Mouse (Mus musculus) yolk sac, embryonic 10.5 days (tissue): Measurements from ENCODE around the gene Tsc1.
A peak's percentile ranks its signal among the peaks of the same experiment; 100 is the strongest.

Source experiments
- DNase-seq: peaks from one replicate; pipeline ENCODE4 v3.0.0-alpha.2; 2017; ENCODE audit warnings: low spot score

Tsc1 gene

DNA sequence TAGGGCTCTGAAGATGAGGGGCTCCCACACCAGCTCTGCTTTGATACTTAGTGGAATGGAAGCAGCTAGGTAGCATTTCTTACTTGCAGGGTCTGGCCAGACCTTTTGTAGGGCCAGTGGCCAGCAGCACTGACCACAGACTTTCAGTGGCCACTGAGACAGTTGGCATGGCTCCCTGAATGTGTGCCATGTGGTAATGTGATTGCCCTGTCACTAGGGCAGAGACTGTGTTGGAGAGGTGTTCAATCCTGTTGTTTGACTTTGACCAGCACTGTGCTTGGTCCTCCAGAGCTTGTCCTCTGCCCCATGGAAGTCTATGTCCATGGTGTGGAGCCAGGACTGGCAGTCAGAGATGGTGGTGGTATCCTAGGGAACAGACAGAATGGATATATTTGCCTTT, 9.5 kb downstream of the Tsc1 start:
- DNase-seq: no peak

DNA sequence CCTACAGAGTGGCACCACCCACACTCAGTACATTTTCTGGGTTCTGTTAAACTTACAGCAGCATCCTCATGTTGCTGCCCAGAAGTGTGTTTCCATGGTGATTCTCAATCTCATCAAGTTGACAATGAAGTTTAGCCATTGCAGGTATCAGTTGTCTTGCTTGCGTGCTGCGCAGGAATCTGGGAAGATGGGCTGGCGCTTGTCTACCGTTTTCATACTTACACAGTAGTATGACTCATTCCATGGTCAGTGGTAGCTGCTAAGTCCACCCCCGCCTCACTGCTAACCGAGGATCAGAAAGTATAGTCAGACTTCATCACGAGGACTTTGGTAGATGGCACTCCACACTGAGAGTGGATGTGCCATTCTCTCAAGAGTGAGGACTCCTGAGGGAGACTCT, 12.3 kb downstream of the Tsc1 start:
- no peak for DNase-seq

DNA sequence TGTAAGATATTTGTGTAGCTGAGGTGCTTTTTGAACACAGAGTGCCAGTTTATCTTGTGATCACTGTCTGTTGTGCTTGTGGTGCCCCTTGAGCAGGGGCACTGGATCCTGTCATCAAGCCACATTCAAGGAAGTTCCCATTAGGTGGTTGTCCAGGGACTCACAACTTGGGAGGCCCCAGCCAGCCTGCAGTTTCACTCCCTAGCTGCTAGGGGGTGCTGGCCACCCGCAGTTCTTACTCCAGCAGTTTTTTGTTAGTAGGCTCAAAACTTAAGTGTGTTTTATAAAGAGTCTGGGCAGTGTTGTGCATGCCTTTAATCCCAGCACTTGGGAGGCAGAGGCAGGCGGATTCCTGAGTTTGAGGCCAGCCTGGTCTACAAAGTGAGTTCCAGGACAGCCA, 13.3 kb downstream of the Tsc1 start:
- DNase-seq: no peak

DNA sequence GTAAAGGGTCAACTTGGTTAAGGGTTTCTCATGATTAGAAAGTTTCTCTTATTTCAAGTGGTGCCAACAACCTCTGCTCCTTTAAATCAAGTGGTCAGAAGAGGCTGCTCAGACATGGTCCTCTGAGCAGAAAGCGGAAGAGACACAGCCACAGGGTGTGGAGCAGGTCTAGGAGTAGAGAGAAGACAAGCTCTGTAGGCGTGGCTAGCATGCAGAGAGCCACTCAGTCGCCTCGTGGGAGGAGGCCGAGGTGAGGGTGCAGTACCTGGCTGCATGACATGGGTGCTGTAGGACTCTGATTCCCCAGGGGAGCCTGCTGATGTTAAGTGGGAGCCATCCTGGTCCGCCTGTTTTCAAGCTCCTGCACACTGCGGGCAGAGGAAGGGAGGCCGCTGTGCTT, 15.2 kb downstream of the Tsc1 start:
- no peak for DNase-seq

DNA sequence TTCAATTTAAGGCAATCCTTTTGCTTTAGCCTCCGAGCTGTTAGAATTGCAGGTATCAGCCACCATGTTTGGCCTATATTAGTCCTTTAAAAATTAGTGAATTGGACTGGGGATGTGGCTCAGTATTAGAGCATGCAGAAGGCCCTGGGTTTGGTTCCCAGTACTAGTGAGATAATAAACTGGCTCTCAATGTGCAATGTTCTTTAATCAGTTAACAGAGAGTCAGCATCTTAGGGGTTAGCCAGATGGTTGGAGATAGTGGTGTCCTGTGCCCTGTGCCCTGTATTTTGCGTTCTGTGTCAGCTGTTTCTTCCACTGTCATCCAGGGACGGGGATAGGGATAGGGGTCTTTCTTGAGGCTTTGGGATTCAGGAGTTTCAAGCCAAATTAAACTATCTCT, 21.9 kb downstream of the Tsc1 start:
- no peak for DNase-seq

DNA sequence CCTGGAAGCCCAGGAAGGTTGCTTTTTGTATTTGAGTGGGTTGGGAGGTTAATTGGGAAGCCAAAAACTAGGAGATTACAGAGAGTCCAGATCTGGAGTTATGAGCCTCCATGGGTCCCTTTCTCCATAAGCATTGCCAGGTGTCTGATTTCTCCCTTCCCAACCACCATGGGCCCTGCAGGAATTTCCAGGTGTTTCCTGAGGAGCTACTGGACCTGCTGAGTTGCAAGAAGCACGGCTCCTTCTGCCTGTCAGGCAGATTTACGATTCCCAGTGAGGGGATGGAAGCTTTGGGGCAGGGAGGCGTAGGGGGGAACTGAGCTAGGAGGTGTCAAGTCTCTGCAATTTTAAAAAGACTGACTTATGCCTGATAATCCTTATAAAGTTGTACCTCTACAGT, 24.8 kb downstream of the Tsc1 start:
- DNase-seq: no peak

DNA sequence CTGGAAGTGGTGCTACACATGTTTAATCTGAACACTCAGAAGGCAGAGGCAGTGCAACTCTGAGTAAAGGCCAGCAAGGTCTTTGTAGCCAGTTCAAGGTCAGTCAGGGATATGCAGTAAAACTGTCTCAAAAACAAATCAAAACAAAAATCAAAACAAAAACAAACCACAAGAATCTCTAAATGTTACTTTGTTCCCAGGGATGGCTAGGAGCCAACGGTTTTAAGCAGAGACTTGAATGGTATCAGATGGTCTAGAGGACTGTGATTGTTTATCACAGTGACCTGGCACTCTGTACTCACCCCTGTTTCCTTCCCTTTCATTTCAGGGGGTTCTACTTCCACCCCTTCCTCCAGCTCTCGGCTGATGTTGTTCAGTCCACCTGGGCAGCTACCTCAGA, 30.4 kb downstream of the Tsc1 start:
- DNase-seq: no peak

DNA sequence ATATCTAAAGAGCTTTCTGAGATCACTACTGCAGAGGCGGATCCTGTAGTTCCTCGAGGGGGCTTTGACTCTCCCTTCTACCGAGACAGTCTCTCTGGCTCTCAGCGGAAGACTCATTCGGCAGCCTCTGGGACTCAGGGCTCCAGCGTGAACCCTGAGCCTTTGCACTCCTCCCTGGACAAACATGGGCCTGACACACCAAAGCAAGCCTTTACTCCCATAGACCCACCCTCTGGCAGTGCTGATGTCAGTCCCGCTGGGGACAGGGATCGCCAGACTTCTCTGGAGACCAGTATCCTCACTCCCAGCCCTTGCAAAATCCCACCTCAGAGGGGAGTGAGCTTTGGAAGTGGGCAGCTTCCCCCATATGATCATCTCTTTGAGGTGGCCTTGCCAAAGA, 35.0 kb downstream of the Tsc1 start:
- DNase-seq: no peak

DNA sequence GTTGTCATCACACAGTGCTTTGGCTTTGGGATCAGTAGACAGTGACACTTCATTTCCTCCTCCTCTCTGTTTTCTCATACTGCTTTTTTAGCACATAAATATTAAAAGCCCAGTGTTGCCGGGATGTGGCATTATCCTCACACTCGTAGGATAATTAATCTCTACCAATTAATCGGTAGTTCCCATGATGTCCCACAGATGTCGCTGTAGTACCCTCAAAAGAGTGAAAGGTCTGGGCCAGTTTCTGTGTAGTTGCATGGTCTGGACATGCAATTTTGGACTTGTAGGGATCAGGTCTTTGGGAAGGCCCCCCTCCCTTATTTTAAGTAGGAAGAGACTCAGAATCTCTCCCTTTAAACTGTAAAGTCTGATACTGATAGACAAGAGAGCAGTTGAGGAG, 39.7 kb downstream of the Tsc1 start:
- DNase-seq: no peak

DNA sequence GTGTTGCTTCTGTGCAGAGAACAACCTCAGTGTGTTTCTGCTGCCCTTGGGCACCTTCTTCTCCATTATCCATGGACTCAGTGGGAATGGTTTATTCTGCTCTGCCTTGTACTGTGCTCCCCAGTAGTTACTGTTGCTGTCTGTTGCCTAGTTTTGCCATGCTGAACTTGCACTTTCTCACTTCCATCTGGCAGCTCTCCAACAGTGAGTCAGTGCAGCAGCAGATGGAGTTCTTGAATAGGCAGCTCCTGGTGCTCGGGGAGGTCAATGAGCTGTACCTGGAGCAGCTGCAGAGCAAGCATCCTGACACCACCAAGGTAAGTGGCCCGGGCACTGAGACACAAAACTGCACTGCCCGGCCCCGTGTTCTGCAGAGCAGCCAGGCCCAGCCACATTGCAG, 40.7 kb downstream of the Tsc1 start:
- DNase-seq: no peak

DNA sequence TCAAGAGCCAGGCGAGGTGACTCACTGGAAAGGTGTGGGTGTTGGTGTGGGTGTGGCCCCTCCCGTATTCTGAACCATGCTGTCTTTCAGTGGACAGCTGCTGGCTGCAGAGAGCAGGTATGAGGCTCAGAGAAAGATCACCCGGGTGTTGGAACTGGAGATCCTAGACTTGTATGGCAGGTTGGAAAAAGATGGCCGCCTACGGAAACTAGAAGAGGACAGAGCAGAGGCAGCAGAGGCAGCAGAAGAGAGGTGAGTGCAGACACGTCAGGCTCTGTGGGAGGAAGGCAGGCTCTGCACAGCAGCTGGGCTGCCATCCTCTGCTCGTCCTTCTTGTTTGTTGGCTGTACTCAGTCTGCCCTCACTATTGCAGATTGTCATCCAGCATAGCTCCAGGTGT, 44.9 kb downstream of the Tsc1 start:
- DNase-seq: no peak

DNA sequence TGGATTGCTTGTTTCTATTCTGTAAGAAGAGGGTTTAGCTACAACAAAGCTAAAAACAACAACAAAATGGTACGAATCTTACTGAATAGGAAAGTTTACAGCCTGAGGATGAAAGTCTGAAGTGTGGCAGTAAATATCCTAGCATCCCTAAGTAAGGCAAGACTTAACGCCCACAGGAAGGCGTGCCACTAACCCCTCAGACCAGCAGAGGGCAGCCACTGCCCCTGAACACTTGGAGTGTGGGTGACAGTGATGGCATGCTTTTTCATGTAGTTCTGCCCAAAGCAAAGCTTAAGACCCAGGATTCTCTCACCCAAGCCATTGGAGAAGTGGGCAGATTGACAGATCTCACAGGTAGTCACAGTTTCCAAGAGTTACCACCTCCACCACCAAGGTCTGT, 47.4 kb downstream of the Tsc1 start:
- no peak for DNase-seq

DNA sequence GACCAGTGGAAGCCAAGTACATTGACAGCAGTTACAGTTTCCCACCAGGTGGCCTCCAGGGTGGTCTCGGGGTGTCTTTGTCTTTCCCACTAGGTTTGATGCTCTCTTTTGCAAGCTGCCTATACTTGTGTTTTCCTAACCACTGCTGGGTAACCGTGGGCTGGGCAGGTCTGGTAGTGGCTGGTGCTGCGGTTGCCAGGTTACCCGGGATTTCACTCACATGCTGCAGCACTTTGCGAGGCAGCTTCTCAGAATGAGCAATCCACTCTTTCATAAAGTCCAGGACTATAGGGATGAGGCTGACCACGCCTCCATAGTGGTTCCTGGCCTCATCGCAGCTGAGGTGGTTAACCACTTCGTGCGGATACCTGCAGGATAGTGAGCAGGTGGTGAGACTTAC, 51.7 kb downstream of the Tsc1 start:
- DNase-seq: no peak

DNA sequence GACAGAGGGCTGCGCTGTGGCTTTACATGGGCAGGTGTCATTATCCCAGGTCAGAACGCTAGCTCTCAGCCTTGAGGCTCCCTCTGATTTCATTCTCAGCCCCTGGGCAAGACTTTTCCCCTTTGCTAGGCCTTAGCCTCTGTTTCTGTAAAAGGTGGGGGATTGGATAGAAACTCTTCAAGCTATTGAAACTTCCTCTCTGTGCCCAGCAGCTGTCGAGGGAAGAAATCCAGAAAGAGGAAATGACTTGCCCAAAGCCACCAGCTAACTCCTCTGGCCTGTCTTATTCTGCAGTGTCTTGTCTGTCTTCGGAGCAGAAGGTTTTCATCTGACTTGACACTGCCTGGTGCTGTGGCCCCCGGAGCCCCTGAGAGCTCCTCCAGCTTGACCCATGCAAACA, 57.5 kb downstream of the Tsc1 start:
- DNase-seq: no peak

DNA sequence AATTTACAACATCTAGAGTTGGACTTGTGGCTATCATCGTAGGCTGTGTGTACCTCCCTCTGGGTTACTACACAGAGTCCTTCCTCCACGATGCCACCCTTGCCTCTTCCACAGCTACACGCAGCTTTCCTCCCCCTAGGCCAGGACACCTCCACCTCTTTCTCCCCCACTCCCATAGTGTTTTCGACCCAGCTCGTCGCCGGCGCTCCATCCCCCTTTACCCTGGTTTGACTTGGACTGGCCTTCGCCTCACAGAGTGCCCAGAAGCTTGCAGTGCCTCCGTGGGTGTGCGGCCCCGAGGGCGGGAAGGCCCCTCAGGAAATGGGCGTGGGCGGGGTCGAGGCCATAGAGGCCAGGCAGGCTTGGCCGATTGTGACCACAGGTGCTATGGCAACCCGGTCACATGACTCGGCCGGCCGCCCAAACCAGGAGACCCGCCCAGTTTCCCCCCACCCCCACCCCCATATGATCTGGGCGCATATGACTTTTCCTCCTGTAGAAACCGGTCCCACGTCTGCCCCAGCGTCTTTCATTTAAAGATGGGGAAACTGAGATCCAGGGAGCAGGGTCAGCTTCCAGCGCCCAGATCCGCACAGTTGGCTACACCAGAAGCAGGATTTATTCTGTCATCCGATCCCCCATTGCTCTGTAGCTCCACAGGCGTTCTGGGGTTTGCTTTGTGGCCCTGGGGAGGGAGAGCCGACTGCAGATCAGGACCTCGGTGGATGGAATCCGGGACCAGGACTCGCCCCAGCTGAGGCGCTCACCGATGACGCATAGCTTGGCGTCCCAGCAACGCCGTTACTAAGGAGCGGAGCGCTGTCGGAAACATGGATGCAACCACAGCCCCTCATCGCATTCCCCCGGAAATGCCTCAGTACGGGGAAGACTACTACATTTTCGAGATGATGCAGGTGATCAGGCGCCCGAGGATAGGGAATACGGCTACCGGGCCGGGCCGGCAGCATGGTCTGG, 58.6 kb downstream of the Tsc1 start, which contains the start of the genes Spaca9 and Ak8:
Gene Spaca9, minus strand, starts transcription at position 367 of the 975 bp plus-strand sequence.
Gene Ak8, plus strand, starts transcription at position 804 of the 975 bp plus-strand sequence.
- DNase-seq: peak; percentile 81

DNA sequence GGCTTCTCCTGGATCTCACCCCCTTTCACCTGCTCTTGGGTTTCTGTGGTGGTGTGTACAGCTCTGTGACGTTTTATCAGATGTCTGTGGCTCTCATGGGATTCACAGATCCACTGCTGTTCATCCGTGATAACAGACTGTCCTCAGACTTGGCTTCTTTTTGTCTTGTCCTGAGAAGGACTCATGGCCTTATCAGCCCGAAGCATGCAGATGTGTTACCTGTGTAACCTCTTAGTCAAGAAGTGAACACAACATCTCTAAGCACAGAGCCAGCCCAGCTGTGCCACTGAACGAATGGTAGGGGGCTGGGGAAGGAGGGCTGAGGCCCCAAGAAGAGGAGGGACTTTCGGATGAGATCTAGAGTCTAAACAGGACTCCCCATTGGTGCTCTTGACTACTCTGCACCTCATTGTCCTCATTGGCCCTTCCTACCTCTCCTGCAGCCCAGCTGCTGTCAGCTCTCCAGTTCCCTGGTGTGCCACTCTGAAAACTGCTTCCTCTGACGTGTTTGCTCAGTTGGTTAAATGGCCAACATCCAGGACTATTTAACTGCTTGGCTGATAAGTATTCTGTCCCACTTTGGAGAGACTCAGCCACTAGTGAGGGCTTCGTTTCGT, 60.7 kb downstream of the Tsc1 start:
- DNase-seq: no peak

DNA sequence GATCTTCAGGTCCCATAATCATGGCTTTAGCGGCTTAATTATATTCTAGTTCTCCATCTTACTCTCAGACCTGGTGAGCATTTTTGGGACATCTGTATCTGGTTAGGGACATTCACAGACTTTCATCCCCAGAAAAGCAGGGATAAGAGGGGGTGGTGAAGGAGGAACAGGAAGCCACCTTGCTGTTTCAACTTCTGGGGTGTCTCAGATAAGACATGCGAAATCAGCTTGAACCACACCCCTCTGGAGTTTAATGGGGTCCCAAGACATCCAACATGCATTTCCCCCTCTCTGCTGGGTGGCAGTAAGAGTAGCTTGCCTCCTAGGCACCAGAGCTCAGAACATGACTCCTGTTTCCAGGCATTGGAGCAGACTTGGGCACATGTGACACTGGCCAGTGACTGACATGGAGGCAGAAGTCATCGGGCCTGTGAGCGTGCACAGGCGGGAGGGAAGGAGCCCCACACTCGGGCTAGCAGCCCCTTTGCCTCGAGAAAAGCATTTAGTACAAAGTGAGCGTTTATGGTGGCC, 65.1 kb downstream of the Tsc1 start:
- no peak for DNase-seq

DNA sequence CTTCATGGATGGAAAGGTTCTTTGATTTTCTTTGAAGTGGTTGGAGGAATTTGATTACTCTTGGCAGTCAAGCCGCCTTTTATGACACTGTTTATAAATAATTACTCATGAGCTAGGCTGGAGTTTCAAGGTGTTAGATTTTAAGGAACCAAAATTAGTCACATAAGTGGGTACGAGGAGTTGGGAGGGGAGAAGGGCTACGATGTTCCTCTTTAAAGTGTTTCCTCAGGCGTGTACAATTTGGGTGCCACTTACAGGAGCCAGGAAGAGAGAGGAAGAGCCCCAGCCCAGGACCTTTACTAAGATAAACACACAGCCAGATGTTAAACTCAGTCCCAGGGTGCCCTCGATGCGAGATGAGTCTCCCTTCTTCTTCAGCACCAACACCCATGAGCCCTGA, 65.8 kb downstream of the Tsc1 start:
- DNase-seq: no peak

DNA sequence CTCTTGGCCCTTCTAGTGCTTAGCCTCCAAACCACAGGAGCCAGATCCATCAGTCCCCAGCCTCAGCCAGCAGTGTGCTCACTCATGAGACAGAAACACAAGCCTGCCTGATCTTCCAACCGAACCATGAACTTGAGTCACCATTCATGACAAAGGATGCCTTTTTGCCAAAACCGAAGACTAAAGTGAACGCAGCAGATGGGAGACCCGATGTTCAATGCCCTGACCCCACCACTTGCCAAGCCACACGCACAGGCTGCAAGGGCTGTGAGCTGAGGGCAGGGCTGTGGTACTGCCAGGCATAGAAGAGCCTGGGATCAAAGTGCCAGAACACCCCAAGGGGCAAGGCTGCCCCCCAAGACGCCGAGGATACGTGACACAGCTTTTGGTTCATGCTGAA, 72.0 kb downstream of the Tsc1 start:
- no peak for DNase-seq

DNA sequence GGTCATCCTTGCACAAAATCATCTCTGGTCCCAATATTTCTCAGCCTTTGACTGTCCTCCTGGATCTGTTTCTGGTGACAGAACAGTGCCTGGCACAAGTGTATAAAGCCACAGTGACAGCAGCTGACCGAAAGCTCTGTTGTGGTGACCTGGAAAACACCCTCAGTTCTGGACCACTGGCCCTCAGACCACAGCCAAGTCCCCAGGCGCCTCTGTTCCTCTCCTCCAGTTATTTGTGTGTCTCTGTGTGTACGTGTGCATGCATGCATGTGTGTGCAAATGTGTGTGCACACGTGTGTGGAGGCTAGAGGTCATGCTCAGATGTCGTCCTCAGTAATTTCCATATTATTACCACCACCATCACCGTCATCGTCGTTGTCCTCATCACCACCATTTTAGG, 81.4 kb downstream of the Tsc1 start:
- DNase-seq: no peak

DNA sequence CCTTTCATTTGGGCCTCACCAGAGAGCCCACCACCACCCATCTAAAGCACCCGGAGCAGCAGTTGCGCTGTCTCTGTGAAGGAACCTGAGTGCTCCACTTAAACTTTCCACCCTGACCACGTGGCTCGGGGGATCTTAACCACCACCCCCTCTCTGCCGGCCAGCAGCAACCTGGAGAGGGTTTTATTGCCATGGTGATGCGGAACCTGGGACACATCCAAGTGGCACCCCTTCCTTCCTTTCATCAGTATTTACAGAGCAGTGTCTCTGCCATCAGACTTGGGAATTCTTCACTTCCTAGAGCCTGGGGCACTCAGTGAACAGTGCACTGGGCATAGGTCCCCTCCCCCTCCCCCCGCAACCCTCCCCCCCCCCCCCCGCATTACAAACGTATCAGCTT, 82.9 kb downstream of the Tsc1 start:
- no peak for DNase-seq

DNA sequence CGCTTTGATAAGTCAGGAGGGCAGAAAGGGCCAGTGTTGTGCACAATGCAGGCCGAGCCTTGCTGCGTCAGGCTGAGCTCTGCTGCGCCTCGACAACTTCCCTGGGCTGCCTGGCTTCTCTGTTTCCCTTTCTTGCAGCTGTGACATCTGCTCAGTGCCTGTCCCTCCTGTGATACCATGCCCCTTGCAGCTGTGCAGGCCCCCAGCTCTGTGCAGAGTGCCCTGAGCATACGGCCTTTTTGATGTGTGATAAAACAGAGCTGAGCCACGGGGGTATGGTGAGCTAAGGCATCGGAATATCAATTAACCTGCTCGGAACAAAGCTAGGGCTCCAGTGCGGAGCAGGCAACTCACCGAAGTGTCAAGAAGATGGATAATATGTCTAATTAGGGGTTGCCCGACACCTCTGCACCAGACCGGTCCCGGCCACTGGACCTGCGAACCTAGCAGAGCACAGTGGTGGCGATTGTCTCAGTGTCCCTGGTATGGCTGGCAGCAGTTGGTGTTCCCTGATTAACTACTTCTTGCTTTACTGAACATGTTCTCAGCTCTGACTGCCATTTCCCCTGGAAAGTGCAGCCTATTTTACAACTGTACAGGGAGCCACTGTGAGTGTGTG, 86.9 kb downstream of the Tsc1 start:
- DNase-seq: no peak

DNA sequence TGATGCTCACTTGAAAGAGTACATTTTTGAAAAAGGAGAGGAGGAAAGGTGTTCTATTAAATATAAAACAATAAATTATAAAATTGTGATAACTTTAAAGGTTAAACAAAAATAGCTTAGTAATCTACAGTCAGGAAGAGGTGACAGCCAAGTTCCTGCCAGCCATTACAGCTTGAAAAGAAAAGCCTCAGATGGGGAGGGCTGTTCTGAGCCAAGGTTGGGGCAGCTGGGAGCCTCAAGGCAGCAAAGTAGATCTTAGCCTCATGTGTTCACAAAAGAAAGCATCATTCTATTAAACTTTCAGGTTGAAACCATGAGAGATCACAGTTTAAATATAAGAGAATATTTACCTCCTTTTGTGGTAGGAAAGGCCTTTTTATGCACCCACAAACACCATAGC, 89.6 kb downstream of the Tsc1 start:
- no peak for DNase-seq
